Mouse (Mus musculus): ENCODE results near the gene Sccpdh. TPM values are rescaled to one million over a fixed set of nuclear protein-coding genes. Genes with fewer than 3 reads are reported as not detected.

Sccpdh gene
- total RNA-seq, 2 experiments from 2014 or later, result 29.8 to 34.6 TPM

- peak; percentile 33 for DNase-seq
These were observed 66.8 kb downstream of the Sccpdh start for GRCm38 (mm10) chr1:179734500-179735474.

GRCm38 (mm10) chr1:179736483-179736882 is 68.5 kb downstream of the Sccpdh start:
- no peak for DNase-seq

Other genes with a start within 250 kb of the Sccpdh start
- 1 to 10 TPM; 4.1 to 4.6 TPM for gene Smyd3, start 150.2 kb upstream of the Sccpdh start, total RNA-seq (2021)
- 10 to 100 TPM; 31.0 to 36.5 TPM for gene Tfb2m, start 121.9 kb upstream of the Sccpdh start, total RNA-seq (2021)
- 10 to 100 TPM; 19.9 to 26.2 TPM for gene Cnst, start 121.8 kb upstream of the Sccpdh start, total RNA-seq (2021)
- under 1 TPM in 1 of 2 experiments, not detected in 1; 0.18 TPM for gene Kif28, start 77.1 kb downstream of the Sccpdh start, total RNA-seq (2021)
- not detected for gene Gm10518, start 135.2 kb downstream of the Sccpdh start, total RNA-seq (2021)
- gene Ahctf1, start 135.5 kb downstream of the Sccpdh start, total RNA-seq (2021), result 10 to 100 TPM; 15.3 to 19.1 TPM